Mouse (Mus musculus) stomach, embryonic 16.5 days (tissue): ENCODE measurements around the gene Fbxo42. TPM values are rescaled to one million over a fixed set of nuclear protein-coding genes. Genes with fewer than 3 reads are reported as not detected.

ENCODE experiments used
- ATAC-seq: fragments of 200-750 bp; cut with Nextera tagmentation; 2 replicates; pipeline ENCODE4 v1.8.0; 2017; ENCODE audit warnings: moderate number of reproducible peaks, moderate TSS enrichment; ENCODE audit not compliant: insufficient read depth, low FRiP score
- H3K27ac ChIP-seq: fragments of 300-500 bp; sonication (generic); 2 replicates; pipeline ENCODE4 v1.5.1; 2014; ENCODE audit warnings: low read length
- H3K27me3 ChIP-seq: fragments of 300-500 bp; sonication (generic); 2 replicates; pipeline ENCODE4 v1.6.1; 2014; ENCODE audit warnings: low read length, control low read depth, mixed read lengths; ENCODE audit not compliant: control insufficient read depth, insufficient read depth
- H3K36me3 ChIP-seq: fragments of 300-500 bp; sonication (generic); 2 replicates; pipeline ENCODE4 v1.6.1; 2014; ENCODE audit warnings: low read length; ENCODE audit not compliant: control insufficient read depth, insufficient read depth
- H3K4me1 ChIP-seq: fragments of 300-500 bp; sonication (generic); 2 replicates; pipeline ENCODE4 v1.6.1; 2014; ENCODE audit warnings: low read length, control low read depth, mixed read lengths; ENCODE audit not compliant: control insufficient read depth, insufficient read depth
- H3K4me2 ChIP-seq: fragments of 300-500 bp; sonication (generic); 2 replicates; pipeline ENCODE4 v1.6.1; 2014; ENCODE audit warnings: low read depth, low read length, mixed read lengths
- H3K4me3 ChIP-seq: fragments of 300-500 bp; sonication (generic); replicated peaks from 2 replicates; pipeline ENCODE4 v1.5.1; 2014; ENCODE audit warnings: mild to moderate bottlenecking, low read length
- H3K9ac ChIP-seq: fragments of 300-500 bp; sonication (generic); 2 replicates; pipeline ENCODE4 v1.6.1; 2014; ENCODE audit warnings: low read length
- H3K9me3 ChIP-seq: fragments of 300-500 bp; sonication (generic); replicated peaks from 2 replicates; pipeline ENCODE4 v1.6.1; 2016; ENCODE audit warnings: low read length, control low read depth; ENCODE audit not compliant: control insufficient read depth
- WGBS: fragments of 180-500 bp; shearing (Covaris S2); extraction: QIAGEN DNeasy Blood & Tissue Kit; methylation state at CpG from one replicate; pipeline ENCODE4 v1.1.7; 2014; 5-methylcytosine and 5-hydroxymethylcytosine counted together
- polyA plus RNA-seq: library from polyadenylated mRNA; unstranded; fragments of >200 nt; fragmentation: Nextera tagmentation; extraction: Ambion mirVana; gene quantifications from 2 replicates; pipeline ENCODE4 v1.2.1, GENCODE M21; 2015

Gene Fbxo42
- polyA plus RNA-seq, 1 experiment from 2014 or later = 22.0 TPM

GRCm38 (mm10) chr4:141244931-141245425, 97.3 kb downstream of the Fbxo42 start:
- ATAC-seq = no peak
- Histone ChIP-seq H3K9ac (peak overlapping the region; percentile 66), H3K4me1 (peaks cover 76% of the 10 kb centered on the region), H3K4me2 (peak overlapping the region; percentile 51), H3K36me3 (no peaks in the 10 kb centered on the region), H3K27me3 (0 out of 2 replicates have a peak, but pooled peaks cover 2% of the 10 kb centered on the region), H3K4me3 (peak overlapping the region; percentile 47), H3K27ac (peak overlapping the region; percentile 80), H3K9me3 (no peaks in the 10 kb centered on the region)
- 12% methylated on average over 9 of the region's 9 CpGs for WGBS

DNA sequence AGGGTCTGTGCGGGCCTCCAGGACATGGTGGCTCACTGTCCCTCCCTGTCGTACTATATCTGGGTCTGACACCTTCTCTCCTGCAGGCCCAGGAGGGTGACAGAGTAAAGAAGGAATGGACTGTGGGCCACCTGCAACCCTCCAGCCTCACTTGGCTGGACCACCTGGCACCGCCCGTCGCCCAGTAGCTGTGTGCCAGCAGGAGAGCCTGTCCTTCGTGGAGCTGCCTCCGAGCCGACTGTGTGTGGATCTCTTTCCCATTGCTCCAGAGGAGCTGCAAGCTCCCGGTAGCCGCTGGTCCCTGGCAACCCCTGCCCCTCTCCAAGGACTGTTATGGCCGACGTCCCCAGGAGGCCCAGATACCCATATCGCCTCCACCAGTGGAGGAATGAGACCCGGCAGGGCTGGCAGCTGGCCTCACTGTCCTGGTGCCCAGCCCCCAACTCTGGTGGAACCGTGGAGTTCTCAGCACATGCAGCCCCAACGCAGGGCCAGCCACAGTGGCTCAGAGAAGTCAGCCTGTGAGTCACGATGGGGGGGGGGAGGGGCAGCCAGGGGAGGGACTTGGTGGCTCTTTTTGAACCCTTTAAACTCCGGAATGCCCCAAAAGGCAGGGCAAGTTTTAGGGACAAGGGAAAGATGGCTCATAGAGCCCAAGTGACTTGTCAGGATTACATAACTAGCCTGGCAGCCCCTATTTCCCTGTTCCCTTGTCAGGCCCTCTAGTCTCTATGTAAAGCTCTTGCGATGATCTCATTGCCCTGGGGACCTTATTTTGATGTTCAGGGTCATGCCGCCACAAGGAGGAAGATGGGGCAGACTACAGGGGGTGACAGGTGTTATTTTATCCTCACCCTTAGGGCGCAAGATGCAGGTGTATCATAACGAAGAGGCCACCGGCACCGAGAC, 98.6 kb downstream of the Fbxo42 start:
- Histone ChIP-seq H3K27ac (no peak overlapping the region), H3K4me2 (peak overlapping the region; percentile 66)
- 28% methylated on average over 24 of the region's 24 CpGs for WGBS

GRCm38 (mm10) chr4:141246998-141247350, 99.3 kb downstream of the Fbxo42 start:
- no peak for ATAC-seq
- WGBS = 12% methylated on average over 17 of the region's 17 CpGs
- Histone ChIP-seq H3K9ac (peak overlapping the region; percentile 66), H3K9me3 (no peaks in the 10 kb centered on the region), H3K27ac (peak overlapping the region; percentile 55; the same call in 1 of the 2 replicates), H3K4me3 (peak overlapping the region; percentile 53), H3K4me1 (peaks cover 64% of the 10 kb centered on the region), H3K27me3 (0 out of 2 replicates have a peak, but pooled peaks cover 2% of the 10 kb centered on the region), H3K4me2 (peak overlapping the region; percentile 66), H3K36me3 (peaks cover 7% of the 10 kb centered on the region)

More for the DNA sequence above, 98.6 kb downstream of the Fbxo42 start:
- peak overlapping the region; percentile 53; the same call in 1 of the 2 replicates for H3K4me3 ChIP-seq
- H3K4me1 ChIP-seq = peaks cover 69% of the 10 kb centered on the region
- peaks cover 5% of the 10 kb centered on the region for H3K36me3 ChIP-seq
- H3K27me3 ChIP-seq = 0 out of 2 replicates have a peak, but pooled peaks cover 2% of the 10 kb centered on the region
- no peak for ATAC-seq
- peak overlapping the region; percentile 66 for H3K9ac ChIP-seq
- H3K9me3 ChIP-seq = no peaks in the 10 kb centered on the region

DNA sequence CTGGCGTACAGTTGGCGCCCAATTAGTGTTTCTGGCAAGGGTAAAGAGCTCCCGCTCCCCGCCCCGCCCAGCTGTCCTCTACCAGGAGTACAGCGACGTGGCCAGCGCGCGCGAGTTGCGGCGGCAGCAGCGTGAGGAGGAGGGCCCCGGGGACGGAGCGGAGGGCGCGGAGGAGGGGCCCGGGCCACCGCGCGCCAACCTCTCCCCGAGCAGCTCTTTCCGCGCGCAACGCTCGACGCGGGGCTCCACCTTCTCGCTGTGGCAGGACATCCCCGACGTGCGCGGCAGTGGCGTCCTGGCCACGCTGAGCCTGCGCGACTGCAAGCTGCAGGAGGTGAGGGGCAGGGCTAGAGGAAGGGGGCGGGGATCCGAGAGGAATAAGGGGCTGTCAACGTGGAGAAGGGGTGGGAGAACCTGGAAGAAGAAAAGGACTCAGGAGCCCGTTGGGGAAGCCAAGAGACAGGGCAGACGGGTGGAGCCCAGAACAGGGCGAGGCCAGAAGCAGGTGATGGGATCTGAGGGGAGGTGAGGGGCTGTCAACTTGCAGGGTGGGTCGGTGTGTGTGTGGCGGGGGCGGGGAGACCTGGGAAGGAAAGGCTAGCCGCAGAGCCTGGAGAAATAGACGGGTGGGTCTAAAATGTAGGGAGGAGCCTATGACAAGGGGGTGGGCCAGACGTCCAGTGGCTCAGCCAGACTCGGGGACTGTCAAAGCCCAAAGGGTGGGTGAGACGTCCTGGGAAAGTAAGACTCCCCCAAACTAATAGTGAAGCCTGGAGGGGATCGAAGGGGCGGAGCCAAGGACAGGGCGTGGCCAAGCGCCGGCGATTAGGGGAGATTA, 100.3 kb downstream of the Fbxo42 start:
- Histone ChIP-seq H3K27ac (peak overlapping the region; percentile 55), H3K4me1 (peaks cover 54% of the 10 kb centered on the region), H3K4me2 (peak overlapping the region; percentile 66), H3K9ac (peak overlapping the region; percentile 66), H3K9me3 (no peaks in the 10 kb centered on the region), H3K27me3 (0 out of 2 replicates have a peak, but pooled peaks cover 2% of the 10 kb centered on the region), H3K36me3 (peaks cover 8% of the 10 kb centered on the region), H3K4me3 (peak overlapping the region; percentile 53)
- under 1% methylated on average over 60 of the region's 60 CpGs for WGBS
- ATAC-seq = peak; percentile 66

GRCm38 (mm10) chr4:141248614-141248978, 100.9 kb downstream of the Fbxo42 start:
- no peak overlapping the region for H3K27ac ChIP-seq

GRCm38 (mm10) chr4:141249383-141249782, 101.7 kb downstream of the Fbxo42 start:
- Histone ChIP-seq H3K36me3 (peaks cover 8% of the 10 kb centered on the region), H3K4me2 (no peak overlapping the region), H3K27me3 (0 out of 2 replicates have a peak, but pooled peaks cover 2% of the 10 kb centered on the region), H3K9me3 (no peaks in the 10 kb centered on the region), H3K9ac (peak overlapping the region; percentile 16; the same call in 1 of the 2 replicates), H3K27ac (no peak overlapping the region), H3K4me1 (peaks cover 48% of the 10 kb centered on the region), H3K4me3 (no peak overlapping the region)
- WGBS = 81% methylated on average over 11 of the region's 11 CpGs
- no peak for ATAC-seq

More at GRCm38 (mm10) chr4:141248614-141248978, 100.9 kb downstream of the Fbxo42 start:
- WGBS = 14% methylated on average over 11 of the region's 11 CpGs
- peak overlapping the region; percentile 66 for H3K9ac ChIP-seq
- H3K9me3 ChIP-seq = no peaks in the 10 kb centered on the region
- peak overlapping the region; percentile 53 for H3K4me3 ChIP-seq
- peaks cover 8% of the 10 kb centered on the region for H3K36me3 ChIP-seq
- H3K4me2 ChIP-seq = peak overlapping the region; percentile 66
- peaks cover 48% of the 10 kb centered on the region for H3K4me1 ChIP-seq
- ATAC-seq = peak; percentile 23; the same call in 1 of the 2 replicates
- H3K27me3 ChIP-seq = 0 out of 2 replicates have a peak, but pooled peaks cover 2% of the 10 kb centered on the region

- Histone ChIP-seq H3K27me3 (0 out of 2 replicates have a peak, but pooled peaks cover 2% of the 10 kb centered on the region), H3K36me3 (peaks cover 8% of the 10 kb centered on the region), H3K4me3 (no peak overlapping the region), H3K4me1 (peaks cover 40% of the 10 kb centered on the region), H3K9me3 (no peaks in the 10 kb centered on the region), H3K4me2 (no peak overlapping the region), H3K27ac (no peak overlapping the region), H3K9ac (no peak overlapping the region)
- ATAC-seq = no peak
- WGBS = 78% methylated on average over 8 of the region's 8 CpGs
Measured at GRCm38 (mm10) chr4:141251071-141251470, 103.4 kb downstream of the Fbxo42 start.

GRCm38 (mm10) chr4:141252641-141253040, 104.9 kb downstream of the Fbxo42 start:
- Histone ChIP-seq H3K9me3 (no peaks in the 10 kb centered on the region), H3K9ac (no peak overlapping the region), H3K4me1 (peaks cover 24% of the 10 kb centered on the region), H3K4me2 (no peak overlapping the region), H3K27me3 (0 out of 2 replicates have a peak, but pooled peaks cover 2% of the 10 kb centered on the region), H3K4me3 (no peak overlapping the region), H3K36me3 (peaks cover 13% of the 10 kb centered on the region), H3K27ac (no peak overlapping the region)
- 66% methylated on average over 2 of the region's 2 CpGs for WGBS
- no peak for ATAC-seq
